Mouse (Mus musculus) embryonic stem cell, embryonic (primary cell): ENCODE measurements at regions not wholly inside any gene's neighbourhood (a gene's known extent, or its start where the extent isn't known, plus 50 kb on each side); places are given as distances from the start of the nearest gene placed in this dataset.

Source experiments
- CTCF ChIA-PET, 4 experiments: fragments of 300-600 bp in 2 of 4; fragments of 350-600 bp in 2 of 4; sonication (Branson Sonifier 250); formaldehyde crosslinking; loops; one replicate each; lab custom pipeline; 2022; ENCODE audit warnings: inconsistent platforms in 2 of 4; lab: Charles Lee
- POLR2A ChIA-PET, 4 experiments: fragments of 300-600 bp in 2 of 4; fragments of 350-600 bp in 2 of 4; sonication (Branson Sonifier 250); formaldehyde crosslinking; loops; one replicate each; lab custom pipeline; 2022; ENCODE audit warnings: antibody characterized with exemption in 4 of 4, inconsistent platforms in 1 of 4; lab: Charles Lee

GRCm38 (mm10) chr13:32410065-32410464 lies 71.5 kb upstream of the Gmds start:
- ChIA-PET POLR2A (no interaction called here), CTCF (interaction anchor here in 3 of 4 experiments (0.6 to 1.2 kb wide), 3 partner anchors 21 to 618 kb away, joined by 3 read pairs; no protein-coding TSS in a partner anchor)

GRCm38 (mm10) chr13:32398616-32399015 lies 60.1 kb upstream of the Gmds start:
- CTCF ChIA-PET, result no interaction called here
- POLR2A ChIA-PET, result no interaction called here
